Mouse (Mus musculus) kidney, adult 2 months (tissue): Measurements from ENCODE around the gene Hcn2.

ENCODE experiments used
- CTCF ChIP-seq: fragments of 200-500 bp; conservative IDR thresholded peaks from 2 replicates; pipeline ENCODE4 v1.5.1; 2011; ENCODE audit warnings: low read depth, mild to moderate bottlenecking, control low read depth, low read length, moderate library complexity, mixed read lengths; ENCODE audit not compliant: insufficient read depth, insufficient read length
- POLR2A ChIP-seq: fragments of 200-500 bp; IDR thresholded peaks from one replicate; pipeline ENCODE4 v1.6.1; 2011; ENCODE audit warnings: low read depth, low read length, control low read depth

DNA sequence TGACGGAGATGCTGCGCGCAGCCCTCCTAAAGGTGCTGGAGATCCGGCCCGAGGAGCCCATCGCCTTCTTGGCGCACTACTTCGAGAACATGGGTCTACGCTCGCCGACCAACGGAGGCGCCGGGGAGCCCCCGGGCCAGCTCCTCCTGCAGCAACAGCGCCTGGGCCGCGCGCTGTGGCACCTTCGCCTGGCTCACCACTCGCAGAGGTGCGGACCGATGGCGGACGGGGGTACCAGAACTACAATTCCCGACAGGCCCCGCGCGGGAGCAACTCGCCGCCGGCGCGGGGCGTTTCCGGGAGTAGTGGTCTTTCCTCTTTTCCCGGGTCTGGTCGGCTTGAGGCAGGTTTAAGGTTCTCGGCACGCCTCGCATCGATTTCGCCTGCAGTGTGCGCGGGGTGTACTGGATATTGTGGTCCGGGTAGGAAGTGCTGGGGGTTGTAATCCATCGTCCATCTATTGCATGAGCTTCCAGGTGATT is 46.8 kb upstream of the Hcn2 start:
- TF ChIP-seq CTCF (no peak), POLR2A (no peak)
